Mouse (Mus musculus): ENCODE results near the gene Tnks1bp1.

Gene Tnks1bp1

GRCm38 (mm10) chr2:85037047-85038026 lies 10.5 kb upstream of the Tnks1bp1 start, which contains the start of the genes Ssrp1 and P2rx3:
Ssrp1 (plus strand) TSS chr2:85037234.
P2rx3 (minus strand) TSS chr2:85037462.
- CTCF ChIA-PET: no interaction called here

DNA sequence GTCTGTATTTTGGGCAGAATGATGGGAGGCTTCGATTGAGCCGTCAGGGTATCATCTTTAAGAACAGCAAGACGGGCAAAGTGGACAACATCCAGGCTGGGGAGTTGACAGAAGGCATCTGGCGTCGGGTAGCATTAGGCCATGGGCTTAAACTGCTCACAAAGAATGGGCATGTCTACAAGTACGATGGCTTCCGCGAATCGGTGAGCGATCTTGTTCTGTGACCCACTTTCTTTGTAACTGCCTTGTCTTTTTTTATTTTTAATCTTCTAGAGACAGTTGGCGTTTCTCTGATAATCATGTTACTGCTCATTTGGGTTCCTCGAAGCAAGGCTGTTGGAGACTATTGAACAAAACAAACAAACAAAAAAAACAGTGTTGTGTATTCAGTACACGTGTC lies 9.5 kb upstream of the Tnks1bp1 start:
- CTCF ChIA-PET: interaction anchor here (0.5 kb wide), 1 partner anchor 169 kb away, joined by 3 read pairs; no protein-coding TSS in a partner anchor

DNA sequence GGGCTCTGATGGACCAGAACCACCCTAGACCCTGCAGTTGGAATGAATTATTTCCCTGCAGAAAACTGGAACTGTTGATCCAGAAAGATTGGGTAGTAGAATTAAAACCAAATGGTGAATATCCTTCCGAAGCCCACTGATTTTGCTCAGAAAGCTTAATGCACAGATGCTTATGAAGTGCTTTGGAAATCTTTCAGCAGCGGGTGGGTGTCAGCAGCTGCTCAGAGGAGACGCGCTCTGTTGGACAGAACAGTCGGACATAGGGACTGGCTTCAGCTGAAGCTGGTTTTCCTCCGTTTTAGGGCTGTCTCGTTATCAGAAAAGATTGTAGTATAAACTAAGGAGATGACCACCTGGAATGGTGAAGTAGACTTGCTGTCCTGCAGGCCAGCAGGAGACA lies 4.2 kb upstream of the Tnks1bp1 start:
- CTCF ChIA-PET: no interaction called here

- CTCF ChIA-PET: interaction anchor here (0.6 kb wide), 1 partner anchor 334 kb away, joined by 6 read pairs; no protein-coding TSS in a partner anchor
Observed at GRCm38 (mm10) chr2:85046222-85046621, 1.6 kb upstream of the Tnks1bp1 start.

GRCm38 (mm10) chr2:85047081-85047480 lies 741 bp upstream of the Tnks1bp1 start:
- CTCF ChIA-PET: interaction anchor here (0.6 kb wide), 1 partner anchor 309 kb away, joined by 4 read pairs; no protein-coding TSS in a partner anchor

GRCm38 (mm10) chr2:85048168-85048751 lies 438 bp downstream of the Tnks1bp1 start:
- CTCF ChIA-PET: interaction anchor here (0.6 kb wide), 1 partner anchor 198 kb away, joined by 3 read pairs; no protein-coding TSS in a partner anchor

- CTCF ChIA-PET: no interaction called here
Observed at GRCm38 (mm10) chr2:85049277-85049676, 1.5 kb downstream of the Tnks1bp1 start.

DNA sequence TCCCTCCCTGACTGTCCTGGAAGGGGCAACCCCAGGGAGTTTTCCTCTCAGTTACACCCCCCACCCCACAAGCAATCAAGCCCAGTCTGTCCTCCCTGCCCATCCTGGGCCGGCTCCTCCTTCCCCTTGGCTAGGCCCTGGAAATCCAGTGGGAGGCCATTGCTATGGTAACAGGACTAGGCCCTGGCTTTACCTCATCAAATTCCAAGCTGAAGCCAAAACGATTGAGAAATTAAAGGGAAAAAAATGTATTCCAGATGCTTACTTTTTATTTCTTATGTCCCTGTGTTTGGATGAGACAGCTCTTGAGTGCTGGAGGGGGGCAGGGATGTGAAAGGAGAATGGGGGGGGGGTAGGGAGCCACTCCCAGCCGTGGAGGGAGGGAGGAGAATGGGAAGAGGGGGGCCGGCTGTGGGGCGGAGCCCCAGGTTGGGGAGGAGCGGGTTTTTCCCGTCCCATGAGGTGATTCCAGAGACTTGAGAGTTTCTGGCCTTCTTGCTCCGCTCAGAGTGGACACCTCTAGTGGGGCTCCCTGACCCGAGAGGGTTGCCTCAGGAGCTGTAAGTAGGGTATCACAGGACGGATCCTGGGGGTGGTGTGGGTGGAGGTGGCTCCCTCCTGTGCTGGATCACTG lies 2.3 kb downstream of the Tnks1bp1 start:
- CTCF ChIA-PET: interaction anchor here (0.6 kb wide), 1 partner anchor 15 kb away, joined by 8 read pairs; no protein-coding TSS in a partner anchor

DNA sequence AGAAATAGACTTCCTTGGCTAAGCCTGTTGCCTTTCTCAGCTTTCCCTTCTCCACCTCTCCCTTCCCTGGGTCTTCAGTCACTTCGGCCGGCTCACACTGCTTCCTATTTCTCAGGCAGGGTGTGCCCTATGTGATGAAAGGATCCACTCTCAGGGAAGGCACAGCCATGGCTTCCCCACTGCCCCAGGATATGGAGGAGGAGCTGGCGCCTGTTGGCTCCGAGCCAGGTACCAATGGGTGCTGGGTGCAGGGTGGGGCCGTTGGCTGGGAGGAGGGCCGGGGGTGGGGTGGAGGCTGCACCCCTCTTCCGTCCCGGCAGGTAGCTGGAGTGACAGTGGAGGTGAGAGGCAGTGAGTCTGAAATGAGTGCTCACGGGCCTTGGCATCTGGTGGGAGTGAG lies 2.9 kb downstream of the Tnks1bp1 start:
- CTCF ChIA-PET: interaction anchor here (0.6 kb wide), 2 partner anchors 15 to 111 kb away, joined by 5 to 8 read pairs; no protein-coding TSS in a partner anchor

DNA sequence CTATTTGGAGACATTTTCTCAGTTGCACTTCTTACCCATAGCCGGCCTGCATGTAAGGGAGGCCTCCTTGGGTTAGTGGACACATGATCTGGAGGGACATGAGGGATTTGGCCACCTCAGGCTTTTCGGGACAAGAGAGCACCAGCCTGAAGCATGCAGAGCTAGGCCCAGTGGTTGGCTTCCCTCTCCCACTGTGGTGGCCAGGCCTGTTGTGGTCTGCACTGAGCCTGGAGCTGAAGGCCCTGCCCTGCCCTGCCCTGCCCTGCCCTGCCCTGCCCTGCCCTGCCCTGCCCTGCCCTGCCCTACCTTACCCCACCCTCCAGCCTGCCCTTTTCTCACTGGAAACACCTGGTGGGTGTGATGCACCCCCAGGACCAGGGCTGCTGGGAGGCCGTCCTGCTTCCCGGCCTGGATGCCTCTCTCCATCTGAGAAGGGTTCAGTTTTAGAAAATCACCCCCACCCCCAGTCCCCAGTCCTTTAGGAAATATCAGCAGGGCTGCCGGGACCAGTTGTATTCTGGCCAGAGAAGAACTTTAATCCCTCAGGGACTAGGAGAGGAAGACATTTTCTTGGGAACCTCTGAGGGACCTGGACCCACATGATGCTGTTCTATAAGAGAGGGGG lies 5.5 kb downstream of the Tnks1bp1 start:
- CTCF ChIA-PET: no interaction called here

GRCm38 (mm10) chr2:85056711-85057110 lies 8.9 kb downstream of the Tnks1bp1 start:
- CTCF ChIA-PET: interaction anchor here (0.8 kb wide), 1 partner anchor 149 kb away, joined by 5 read pairs; no protein-coding TSS in a partner anchor

GRCm38 (mm10) chr2:85059677-85060076 lies 11.9 kb downstream of the Tnks1bp1 start:
- CTCF ChIA-PET: interaction anchor here (0.7 kb wide), 1 partner anchor 459 kb away, joined by 8 read pairs; no protein-coding TSS in a partner anchor

DNA sequence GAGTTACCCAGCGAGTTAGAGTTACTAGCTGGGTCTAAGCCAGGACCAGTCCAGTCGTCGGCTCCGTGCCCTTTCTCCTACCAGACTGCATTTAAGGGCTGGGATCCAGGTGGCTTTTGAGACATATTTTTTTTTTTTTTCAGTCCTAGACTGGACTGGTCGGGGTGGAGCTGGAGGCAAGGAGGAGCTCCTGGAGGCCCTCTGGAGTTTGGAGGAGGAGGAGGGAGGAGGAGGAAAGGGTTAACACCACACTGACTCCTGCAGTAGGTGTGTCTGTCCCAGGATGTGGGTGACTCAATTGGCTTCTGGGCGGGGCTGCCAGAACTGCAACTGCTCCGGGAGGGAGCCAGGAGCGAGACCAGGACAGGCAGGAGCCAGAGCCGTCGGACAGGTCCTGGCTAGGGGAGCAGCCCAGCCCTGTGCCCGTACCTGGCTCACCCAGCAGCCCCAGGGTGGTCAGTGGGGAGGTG lies 12.8 kb downstream of the Tnks1bp1 start:
- CTCF ChIA-PET: no interaction called here

- CTCF ChIA-PET: no interaction called here
Observed at GRCm38 (mm10) chr2:85061107-85061541, 13.3 kb downstream of the Tnks1bp1 start.

DNA sequence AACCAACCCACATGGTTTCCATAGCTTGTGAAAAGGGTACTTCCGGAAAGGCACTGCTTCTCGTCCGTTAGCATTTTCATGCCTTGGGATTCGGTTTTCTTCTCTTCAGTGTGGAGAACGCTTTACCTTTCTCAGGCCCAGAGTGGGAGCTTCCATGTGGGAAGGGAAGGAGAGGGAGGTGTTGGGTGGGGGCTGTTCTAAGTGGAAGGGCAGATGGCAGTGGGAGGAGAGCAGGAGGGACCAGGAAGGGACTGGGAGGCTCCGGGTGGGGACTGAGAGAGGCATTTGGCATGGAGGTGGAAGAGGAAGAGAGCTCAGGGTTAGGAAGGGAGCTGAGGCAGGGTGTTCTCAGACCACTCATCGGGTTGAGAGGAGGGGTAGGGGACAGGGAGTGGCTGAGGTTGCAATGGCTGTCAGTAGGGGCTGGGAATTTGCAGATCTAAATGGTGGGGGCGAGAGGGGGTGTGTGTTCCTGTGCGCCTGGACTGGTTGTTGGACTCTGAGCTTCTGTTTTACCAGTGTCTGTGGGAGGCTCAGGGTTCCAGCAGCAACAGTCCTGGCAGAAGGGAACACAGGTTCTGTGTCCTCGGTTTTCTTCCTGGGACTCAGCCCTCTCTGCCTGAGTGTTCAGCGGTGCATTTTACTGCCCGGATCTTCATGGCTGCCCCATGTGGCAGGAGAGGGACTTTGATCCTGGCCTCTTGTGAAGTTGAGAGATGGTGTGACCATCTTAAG lies 17.5 kb downstream of the Tnks1bp1 start:
- CTCF ChIA-PET: interaction anchor here (0.6 kb wide), 1 partner anchor 15 kb away, joined by 8 read pairs; no protein-coding TSS in a partner anchor

- CTCF ChIA-PET: no interaction called here
Observed at GRCm38 (mm10) chr2:85066937-85067336, 19.1 kb downstream of the Tnks1bp1 start.

- CTCF ChIA-PET: no interaction called here
Observed at GRCm38 (mm10) chr2:85067903-85068625, 20.2 kb downstream of the Tnks1bp1 start.

GRCm38 (mm10) chr2:85068626-85069025 lies 20.8 kb downstream of the Tnks1bp1 start:
- CTCF ChIA-PET: no interaction called here

DNA sequence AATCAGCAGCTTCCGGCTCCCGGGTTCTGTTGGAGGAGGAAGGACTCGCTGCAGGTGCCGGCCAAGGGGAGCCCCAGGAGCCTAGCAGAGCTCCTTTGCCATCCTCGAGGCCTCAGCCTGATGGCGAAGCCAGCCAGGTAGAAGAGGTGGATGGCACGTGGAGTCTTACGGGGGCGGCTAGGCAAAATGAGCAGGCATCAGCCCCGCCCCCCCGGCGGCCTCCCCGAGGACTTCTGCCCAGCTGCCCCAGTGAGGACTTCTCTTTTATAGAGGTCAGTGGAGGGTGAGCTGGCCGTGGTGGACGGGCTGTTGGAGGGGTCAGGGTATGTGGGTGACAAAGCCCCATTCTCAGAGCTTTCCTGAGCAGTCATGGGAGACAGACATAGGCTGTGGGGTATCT lies 22.3 kb downstream of the Tnks1bp1 start:
- CTCF ChIA-PET: no interaction called here

GRCm38 (mm10) chr2:85071921-85072320 lies 24.1 kb downstream of the Tnks1bp1 start:
- CTCF ChIA-PET: no interaction called here

All from spleen, embryonic (tissue).